Mouse (Mus musculus) urinary bladder, adult 2 months (tissue): ENCODE data around the gene Tmem129. TPM values are rescaled to one million over a fixed set of nuclear protein-coding genes. Genes with fewer than 3 reads are reported as not detected.

ENCODE experiments used
- DNase-seq: peaks from one replicate; pipeline ENCODE4 v3.0.0; 2022; ENCODE audit warnings: low spot score
- polyA plus RNA-seq: library from polyadenylated mRNA; depleted of rRNA; stranded (reverse); fragments of >200 nt; gene quantifications from 2 replicates; pipeline ENCODE4 v1.2.3, GENCODE M21; 2012; rRNA removed

Tmem129 gene
- 30.9 and 39.0 TPM in 2 replicates for polyA plus RNA-seq

- peak; percentile 96 for DNase-seq
These were observed at the start of gene Tmem129, which contains the start of gene Tacc3 for GRCm38 (mm10) chr5:33657787-33658663. Gene Tmem129, minus strand, starts transcription at chr5:33658416. Gene Tacc3, plus strand, starts transcription at chr5:33658128.

GRCm38 (mm10) chr5:33707163-33707562 lies 48.9 kb upstream of the Tmem129 start:
- DNase-seq, result no peak

DNA sequence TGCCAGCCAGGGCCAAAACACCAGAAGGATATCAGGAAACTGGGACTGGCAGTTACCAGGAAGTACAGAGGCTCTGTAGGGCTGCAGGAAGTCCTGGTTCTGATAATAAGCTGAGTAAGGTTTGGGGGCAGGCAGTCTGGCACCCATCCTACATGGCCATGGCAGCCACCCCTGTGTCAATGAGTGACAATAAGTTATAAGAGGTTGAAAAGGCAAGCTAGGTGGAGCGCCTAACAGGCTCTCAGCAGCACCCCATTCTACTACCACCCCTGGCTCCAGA lies 48.1 kb upstream of the Tmem129 start:
- DNase-seq, result no peak

GRCm38 (mm10) chr5:33705612-33706349 lies 47.6 kb upstream of the Tmem129 start:
- no peak for DNase-seq

- no peak for DNase-seq
These were observed 46.9 kb upstream of the Tmem129 start for GRCm38 (mm10) chr5:33704945-33705611.

DNA sequence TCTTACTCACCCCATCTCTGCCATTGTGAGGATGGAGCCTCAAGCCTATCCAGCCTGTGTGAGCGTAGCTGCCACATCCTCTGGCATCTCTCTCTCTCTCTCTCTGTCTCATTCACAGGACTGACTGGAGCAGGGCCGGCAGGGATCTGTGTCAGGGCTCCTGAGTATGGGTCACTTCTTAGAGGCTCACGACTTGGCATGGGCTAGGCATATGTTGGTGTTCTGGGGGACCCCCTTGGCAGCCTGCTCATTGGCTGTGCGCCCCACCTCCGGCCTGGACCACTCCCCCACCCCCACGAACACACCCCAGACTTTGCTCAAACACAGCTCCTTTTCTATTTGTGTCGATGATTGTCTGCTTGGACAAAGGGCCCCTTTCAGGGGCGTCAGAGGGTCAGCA lies 45.8 kb upstream of the Tmem129 start:
- DNase-seq, result no peak

GRCm38 (mm10) chr5:33701832-33702231 lies 43.6 kb upstream of the Tmem129 start:
- DNase-seq, result no peak

DNA sequence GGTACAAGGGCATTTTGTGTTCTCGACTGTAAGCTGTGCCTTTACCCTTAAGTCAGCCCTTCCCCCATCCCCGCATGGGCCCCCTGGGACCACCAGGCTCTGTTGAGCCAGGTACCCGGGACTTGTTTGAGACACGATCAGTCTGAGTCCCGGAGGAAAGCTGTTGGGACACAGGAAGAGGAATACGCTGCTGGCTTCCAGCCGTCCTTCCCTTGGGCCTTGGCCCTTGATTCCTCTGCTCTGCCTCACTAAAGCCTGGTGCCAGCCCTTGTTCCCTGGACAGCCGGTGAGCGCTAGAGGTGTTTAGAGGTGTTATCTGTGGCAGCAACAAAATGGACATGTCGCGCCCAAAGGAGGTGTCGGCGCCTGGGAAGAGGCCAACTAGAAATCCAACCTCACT lies 41.8 kb upstream of the Tmem129 start:
- DNase-seq, result no peak

DNA sequence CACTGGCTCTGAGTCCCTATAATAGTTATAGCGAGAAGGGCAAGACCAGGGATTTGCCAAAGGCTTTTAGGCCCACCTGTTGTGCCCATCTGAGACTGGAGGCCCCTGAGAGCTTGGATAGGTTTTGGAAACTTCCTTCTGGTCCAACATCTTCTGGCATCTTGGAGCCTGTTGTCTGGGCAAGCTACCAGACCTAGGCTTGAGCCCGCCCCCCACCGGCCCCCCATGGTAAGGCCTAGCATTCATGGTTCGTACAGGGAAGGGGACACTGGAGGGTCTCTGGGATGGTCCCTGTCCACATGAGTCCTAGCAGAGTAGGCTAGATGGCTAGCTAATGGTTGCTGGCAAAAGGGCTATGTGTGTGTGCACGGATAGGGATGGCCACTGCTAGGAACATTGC lies 40.5 kb upstream of the Tmem129 start:
- no peak for DNase-seq

DNA sequence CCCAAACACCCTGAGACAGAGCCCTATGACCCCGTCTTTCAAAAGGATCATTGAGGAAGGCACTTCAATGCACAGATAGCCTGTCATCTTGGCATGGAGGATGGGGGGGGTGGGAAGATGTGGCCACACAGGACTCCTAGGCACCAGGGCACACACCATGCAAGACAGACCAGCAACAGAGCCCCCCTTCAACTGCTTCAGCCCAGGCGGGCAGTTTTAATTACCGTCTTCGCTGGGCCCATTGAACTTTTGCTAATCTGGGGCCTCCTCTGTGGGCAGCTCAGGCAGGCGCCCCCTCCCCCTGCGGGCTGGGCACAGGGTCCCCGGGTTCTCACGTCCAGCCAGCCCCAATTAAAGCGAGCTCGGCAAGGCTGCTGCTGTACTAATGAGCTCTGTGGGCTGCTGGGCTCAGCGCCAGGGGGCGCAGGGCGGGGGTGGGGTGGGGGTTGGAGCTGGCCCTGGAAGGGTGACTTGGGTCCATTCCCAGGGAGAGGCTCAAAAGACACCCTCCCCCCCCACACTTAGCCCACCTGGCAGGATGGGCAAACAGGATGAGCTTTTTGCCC lies 39.8 kb upstream of the Tmem129 start:
- no peak for DNase-seq

- DNase-seq, result no peak
These were observed 39.3 kb upstream of the Tmem129 start for GRCm38 (mm10) chr5:33697534-33697933.

DNA sequence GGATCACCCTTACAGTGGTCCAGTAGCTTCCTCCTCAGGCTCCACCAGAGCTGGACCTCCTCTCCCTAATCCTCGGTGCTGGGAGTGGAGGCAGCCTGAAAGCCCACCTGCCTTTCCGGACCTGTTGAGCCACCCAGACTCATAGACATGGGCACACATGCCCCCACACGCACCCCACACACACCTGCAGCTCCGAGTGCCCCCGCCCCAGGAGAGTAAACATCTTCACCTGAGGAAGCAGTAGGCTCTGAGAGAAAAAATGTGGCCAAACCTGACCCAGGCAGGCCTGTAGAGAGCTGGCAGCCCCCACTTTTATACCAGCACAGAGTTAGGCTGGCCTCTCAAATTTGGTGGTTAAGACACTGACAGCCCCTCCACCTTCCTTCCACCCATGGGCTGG lies 38.2 kb upstream of the Tmem129 start:
- DNase-seq, result peak; percentile 52

GRCm38 (mm10) chr5:33695718-33696121 lies 37.5 kb upstream of the Tmem129 start:
- DNase-seq, result no peak

- DNase-seq, result peak; percentile 52
These were observed 36.9 kb upstream of the Tmem129 start for GRCm38 (mm10) chr5:33694848-33695717.

DNA sequence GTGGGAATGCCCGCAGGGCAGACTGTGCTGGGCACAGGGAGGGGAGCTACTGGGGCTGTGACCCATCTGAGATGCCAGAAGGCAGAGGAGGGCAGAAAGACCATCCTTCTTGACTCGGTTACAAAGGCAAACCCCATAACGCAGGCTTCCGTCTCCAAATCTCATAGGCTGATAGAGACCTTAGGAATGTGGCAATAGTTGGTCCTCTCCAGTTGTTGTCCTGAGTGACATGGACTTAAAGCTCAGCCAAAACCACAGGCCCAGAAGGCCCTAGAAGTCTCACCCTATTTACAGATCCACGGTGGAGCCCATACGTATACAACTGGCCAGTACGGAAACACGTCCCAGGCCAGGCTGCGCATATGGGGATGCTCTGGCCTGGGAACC lies 36.2 kb upstream of the Tmem129 start:
- peak; percentile 32 for DNase-seq

DNA sequence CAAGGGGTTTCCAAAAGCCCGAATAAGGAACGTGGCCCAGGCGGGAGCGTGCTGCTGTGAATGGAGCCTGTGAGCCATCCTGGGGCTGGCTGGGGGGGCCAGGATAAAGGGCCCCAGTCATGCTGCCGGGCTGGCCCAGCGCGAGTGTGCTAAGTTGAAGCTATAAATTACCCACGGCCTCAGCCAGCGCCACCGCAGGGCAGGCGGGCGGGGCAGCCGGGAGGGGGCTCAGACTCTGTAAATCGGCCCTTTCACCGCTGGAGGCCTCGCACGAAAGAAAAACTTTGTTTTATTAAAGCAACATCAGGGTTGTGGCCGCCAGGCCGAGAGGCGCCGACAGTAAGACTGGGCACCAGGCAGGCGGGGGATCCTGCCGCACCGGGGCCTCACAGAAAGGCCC lies 34.2 kb upstream of the Tmem129 start:
- DNase-seq, result peak; percentile 54

GRCm38 (mm10) chr5:33689852-33690645 lies 31.8 kb upstream of the Tmem129 start:
- no peak for DNase-seq

- DNase-seq, result no peak
These were observed 31.1 kb upstream of the Tmem129 start for GRCm38 (mm10) chr5:33689221-33689844.

- DNase-seq, result no peak
These were observed 30.3 kb upstream of the Tmem129 start for GRCm38 (mm10) chr5:33688278-33689220.
